Mouse (Mus musculus) cerebellum, adult 9-11 months (tissue): ENCODE measurements around the gene Cnksr3.

Experiments used
- DNase-seq: peaks from one replicate; pipeline ENCODE4 v3.0.0; 2022

The Cnksr3 gene

DNA sequence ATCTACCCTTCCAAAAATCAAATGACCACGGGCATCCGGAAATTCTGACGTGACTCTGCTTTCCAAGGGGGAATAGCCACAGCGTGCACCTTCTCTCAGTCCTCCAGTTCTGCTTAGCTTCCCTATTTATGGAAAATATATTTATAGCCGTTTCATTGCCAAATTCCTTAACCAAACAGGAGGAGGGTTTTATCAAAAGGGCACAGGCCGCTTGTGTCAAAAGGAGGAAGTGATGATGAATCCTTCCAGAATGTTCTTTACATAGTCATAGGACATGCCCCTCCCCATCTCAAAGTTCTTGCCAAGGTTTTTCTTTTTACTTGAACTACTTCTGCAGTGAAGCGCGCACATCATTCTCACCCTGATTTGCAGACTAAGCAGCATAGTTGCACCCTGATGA, 69.8 kb downstream of the Cnksr3 start:
- no peak for DNase-seq

DNA sequence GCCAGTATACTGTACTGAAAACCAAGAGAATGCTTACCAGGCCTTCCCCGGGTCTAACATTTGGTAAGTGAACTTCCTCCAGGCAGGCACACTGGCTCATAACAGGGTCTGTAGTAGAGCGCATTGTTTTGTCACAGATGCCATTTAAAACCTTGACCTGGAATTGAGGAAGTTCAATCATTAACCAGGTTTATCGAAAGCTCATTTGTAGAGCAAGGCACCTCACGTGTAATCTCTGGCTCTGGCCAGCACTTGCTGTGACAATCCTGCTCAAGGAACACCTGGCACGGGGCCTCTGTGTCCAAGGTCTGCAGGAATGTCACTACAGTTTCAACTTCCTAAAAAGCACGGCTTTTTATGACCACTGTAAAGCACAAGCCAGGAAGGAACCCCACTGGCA, 71.8 kb downstream of the Cnksr3 start:
- no peak for DNase-seq

DNA sequence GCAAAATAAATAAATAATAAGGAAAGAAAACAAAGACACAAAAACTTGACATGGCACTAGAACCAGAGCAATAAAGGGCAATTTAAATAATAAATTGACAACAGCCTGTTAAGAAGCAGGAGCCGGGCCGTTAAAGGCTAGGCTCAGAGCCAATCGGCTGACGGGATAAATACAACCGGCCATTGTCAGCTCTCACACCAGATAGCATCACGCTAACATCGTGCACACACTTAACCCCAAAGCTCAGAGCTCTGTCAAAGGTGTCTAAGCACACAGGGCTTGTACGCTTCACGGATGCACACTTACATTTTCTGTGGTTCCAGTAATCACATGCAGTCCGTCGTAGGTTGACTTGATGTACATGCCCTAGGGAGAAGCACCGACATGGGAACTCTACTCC, 74.0 kb downstream of the Cnksr3 start:
- DNase-seq: no peak

DNA sequence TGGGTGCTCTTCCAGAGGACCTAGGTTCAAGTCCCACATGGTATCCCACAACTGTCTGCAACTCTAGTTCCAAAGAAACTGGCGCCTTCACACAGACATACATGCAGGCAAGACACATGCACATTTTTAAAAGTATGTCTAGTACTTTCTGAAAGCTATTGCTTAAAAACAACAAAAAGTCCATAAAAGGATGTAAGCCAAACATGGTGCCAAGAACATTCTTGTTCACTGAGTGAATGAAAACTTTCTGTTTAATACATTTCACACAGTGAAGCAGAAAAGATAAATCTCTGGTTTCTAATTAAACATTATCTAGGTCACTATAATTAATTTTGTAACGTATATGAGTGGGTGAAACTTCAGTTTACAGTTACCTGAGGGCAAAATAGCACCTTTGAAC, 76.3 kb downstream of the Cnksr3 start:
- no peak for DNase-seq

DNA sequence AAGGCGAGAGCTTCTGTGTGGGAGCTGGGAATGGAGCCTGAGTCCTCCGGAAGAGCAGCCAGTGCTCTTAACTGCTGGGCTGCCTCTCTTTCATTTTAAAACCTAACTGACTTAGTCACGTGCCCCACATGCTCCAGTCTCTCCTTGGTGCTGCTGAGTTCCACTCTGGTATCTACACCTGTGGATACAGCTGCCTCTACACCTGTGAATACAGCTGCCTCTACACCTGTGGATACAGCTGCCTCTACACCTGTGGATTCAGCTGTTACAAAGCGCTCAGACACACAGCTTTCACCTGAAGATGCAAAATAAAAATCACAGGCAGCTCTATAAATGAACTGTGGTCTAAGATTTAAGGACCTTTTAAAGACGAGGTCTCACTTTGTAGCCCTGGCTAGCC, 79.0 kb downstream of the Cnksr3 start:
- DNase-seq: no peak

DNA sequence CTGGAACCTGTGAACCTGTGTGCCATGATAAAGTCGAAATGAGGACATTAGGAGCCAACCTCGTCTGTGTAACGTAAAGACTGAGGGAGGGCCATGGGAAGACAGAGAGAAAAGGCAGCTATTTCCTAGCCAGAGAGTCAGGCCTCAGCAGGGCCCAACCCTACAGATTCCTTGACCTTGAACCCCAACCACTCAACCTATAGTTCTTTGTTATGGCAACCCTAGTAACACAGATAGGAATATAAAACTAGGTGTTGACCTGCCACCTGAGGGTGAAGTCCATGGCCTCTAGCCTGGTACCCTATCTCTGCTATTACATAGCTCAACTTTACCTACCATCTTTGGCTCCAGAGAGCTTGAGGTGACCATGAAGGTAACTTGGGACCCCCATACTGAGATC, 80.6 kb downstream of the Cnksr3 start:
- DNase-seq: no peak

DNA sequence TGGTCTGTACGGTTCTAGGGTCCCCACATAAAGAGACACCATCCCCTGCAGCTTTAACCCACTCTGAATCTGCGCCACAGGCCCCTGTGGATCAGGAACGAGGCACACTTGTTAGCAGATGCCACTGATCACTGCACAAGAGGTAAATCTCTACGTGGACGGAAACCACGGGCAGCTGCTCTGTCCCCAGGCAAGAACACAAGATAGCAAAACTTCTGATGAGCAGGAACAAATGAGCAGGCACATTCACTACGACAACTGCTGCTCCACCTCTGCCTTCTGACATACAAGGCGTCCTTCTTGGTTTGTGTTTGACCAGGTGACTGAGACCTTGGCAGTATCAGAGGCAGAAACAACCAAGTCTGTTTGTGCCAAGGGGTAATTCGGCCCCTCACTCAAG, 84.2 kb downstream of the Cnksr3 start:
- DNase-seq: no peak

DNA sequence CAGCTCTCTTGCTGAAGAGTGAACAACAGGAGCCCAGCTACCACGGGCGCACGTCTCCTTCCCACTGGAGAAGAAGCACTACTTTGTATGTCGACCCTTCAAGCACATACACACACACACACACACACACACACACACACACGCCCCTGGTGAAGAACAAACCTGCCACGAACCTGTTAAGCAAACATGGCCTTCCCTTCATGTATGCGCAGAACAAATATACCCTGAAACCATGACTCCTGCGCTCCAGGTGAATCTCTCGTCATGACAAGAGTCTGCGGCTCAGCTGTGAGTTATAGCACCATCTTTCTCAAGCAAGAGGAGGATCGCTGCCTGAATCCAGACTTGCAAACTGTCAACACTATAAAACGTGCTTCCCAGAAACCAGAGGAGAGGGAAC, 85.2 kb downstream of the Cnksr3 start:
- DNase-seq: no peak

DNA sequence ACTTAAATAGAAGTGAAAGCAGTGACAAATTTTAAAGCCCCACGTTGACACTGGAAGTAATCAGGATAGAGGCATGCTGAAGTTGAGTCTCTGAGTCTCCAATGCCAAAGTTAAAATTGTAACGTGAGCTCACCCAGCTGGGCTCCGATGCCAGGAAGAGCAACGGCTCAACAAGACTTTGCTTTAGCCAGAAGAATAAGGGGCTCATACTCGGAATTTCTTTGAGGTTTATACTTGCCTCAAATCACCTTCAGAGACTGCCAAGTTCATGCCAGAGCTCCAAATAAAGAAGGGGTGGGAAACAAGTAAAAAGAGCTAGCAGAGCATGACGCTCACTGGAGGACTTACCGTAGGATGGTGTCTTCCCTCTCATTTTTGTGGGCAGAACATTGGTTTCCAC, 85.8 kb downstream of the Cnksr3 start:
- DNase-seq: no peak

DNA sequence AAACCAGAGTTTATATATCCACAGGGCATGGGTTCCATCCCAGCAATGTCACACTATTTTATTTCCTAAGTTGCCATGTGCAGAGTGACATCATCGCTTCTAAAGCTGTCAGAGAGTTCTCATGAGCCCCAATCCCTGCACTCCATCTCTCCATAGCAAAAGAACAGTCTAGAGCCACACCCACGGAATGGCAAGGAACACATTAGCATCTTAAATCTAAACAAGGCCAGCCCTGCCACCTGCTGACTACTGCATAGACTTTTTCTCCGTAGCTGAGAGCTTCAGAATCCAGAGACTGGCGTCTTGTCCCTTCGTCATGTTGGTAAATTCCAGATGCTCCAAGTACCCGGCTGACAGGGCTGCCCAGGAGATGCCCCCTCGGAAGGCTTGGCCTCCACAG, 87.0 kb downstream of the Cnksr3 start:
- DNase-seq: peak; percentile 53

DNA sequence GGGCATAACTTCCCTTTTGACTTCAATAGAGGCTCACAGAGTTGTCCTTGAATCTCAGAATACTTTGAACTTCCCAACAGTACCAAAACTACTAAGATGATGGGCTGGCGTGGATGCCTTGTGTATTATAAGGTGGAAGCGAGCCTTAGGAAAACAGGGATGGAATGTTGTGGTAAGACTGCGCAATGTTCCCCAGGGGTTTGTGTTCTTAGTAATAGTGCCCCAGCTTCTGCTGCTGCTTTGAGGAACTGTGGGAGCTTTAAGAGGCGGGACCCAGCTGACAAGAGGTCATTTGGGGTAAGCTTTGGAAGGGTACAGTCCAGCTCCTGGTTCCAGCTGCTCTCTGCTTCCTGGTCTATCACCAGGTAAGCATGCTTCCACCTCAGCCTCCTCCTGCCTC, 89.7 kb downstream of the Cnksr3 start:
- DNase-seq: no peak

DNA sequence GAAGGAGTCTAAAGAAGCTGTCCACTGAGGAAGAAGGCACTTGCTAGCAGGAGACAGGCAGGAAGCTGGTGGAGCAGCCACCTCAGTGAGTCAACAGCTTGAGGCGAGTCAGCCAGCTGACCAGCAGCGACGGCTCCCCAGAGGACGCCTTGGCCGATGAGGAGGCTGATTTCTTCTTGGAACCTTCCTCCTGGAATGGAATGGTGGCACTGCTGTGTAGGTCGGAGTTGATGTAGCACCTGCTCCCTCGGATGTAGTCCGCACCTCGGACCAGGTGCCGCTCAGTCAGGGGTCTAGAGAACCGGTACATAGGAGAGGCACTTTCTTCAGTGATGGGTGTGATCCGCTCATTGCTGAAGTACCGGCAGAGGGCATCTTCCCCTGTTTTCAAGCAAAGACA, 91.8 kb downstream of the Cnksr3 start:
- DNase-seq: peak; percentile 86

DNA sequence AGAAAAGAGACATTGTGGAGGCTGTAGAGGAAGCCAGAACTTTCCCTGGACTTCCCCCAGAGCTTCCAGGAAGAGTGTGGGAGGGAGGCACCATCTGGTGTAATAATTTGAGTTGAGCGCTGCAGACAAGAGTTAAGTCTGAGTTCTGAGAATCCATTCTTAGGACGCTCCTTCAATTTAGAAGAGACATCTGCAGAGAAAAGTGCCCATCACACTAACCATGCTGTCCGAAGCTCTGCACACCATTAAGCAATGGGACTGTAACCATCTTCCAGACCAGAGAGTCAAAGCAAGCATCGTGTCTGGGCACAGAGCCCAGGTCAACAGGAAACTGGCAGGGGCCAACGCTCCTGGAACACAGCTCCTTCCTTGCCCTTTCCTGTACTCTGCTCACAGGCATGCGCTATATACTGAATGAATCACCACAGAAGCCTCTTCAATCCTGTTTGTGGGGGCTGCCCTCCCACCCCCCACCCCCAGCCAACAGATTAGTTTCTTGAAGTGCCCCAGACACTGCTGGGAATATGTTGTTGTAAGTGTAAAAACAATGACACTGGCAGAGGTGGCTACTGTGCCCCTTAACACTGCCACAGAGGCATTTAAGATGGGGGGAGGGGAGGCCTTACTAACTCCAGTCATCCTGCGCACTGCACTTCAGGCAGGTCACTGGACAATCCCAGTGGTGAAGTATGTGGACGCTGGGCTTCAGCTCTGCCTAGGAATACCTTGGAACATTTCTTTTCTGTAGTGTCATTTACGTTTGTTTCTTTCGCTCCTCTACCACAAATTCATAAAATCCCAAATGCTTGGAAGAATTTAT, 93.6 kb downstream of the Cnksr3 start:
- DNase-seq: peak; percentile 96

DNA sequence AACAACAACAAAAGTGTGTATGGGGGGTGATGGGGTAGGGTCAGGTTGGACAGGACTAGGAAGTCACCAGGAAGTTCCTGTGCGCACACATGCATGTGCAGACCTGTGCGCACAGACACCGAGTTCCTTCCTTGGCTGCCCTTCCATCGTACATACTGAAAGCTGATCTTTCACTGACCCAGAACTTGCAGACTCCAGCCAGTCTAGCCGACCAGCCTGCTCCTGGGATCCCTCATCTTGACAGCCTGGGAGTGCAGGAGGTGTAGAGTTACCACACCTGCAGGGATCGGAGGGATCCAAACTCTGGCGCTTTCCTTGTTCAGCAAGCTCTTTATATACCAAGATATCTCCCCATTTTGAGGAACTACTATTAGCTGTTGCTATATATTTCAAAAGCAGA, 94.3 kb downstream of the Cnksr3 start:
- DNase-seq: peak; percentile 57

DNA sequence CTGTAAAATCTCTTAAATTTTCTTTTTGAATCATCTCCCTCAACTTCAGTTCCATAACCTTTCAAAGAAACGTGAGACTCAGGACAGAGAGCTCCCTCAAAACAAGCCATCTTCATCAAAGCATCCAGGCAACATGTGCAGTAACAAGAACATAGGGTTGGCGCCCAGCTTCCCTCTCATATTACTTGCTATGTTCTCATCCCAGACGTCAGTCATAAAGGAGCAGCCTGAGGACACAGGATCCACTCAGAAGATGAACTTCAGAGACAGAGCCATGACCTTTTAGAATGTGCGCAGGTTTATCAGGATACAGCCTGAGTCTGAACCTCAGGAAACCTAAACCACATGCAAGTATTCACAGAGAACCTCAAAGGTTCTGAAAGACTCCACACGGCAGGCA, 97.2 kb downstream of the Cnksr3 start:
- peak; percentile 12 for DNase-seq

DNA sequence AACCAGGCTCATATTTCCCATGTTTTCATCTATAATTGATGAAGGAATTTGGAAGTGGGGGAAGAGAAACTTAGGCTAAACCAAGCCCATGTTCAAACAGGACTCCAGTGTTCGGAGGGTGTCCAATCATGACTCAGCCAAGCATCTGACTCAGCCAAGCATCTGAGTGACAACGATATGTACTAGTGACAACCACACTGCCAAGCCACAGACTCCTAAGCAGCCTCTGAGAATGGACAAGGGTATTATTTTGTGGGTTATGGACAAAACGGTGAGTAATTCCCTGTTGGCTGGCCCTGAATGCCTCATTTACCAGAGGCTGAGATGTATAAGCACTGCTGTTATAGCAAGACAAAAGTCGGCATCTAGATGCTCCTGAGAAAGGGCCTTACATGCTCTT, 98.3 kb downstream of the Cnksr3 start:
- peak; percentile 16 for DNase-seq

DNA sequence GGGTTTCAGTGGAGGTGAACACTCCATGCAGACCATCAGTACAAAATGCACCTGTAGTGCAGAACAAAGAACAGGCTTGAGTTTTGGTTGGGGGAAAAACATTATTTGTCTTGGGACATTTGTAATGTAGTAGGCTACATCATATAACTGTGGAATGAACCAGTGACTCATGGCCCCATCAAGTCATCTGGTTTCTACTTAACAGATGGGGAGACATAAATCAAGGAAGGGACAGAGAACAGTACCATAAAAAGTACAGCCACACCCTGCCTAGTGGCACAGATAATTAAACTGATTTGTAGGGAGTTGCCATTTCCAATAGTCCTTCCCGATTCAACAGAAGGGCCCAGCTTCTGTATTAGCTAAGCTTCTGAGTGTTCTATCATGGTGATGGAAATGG, 98.9 kb downstream of the Cnksr3 start:
- no peak for DNase-seq

DNA sequence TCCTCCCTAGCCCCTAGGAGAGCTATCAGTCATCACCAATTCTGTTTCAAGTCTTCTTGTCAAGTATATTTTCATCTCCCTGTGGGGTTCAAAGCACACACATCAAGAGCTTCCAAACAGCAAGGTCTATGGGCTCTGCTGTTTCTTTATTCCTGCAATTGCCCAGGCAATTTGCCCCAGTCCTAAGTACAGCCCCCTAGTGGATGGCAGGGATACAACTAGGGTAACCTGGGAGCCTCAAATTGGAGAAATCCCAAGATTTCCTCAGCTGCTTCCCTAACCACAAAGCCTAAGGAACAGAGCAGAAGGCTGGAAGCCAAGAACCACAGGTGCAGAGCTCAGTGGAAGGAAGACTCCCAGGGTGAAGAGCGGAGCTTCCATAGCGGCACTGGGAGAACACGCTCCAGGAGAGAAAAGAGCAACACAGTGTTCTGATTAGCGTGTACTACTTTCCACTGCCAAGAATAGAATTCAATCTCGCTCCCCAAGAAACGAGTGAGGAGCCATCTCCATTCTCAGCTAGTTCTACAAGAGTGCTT, 100.5 kb downstream of the Cnksr3 start:
- DNase-seq: peak; percentile 94

DNA sequence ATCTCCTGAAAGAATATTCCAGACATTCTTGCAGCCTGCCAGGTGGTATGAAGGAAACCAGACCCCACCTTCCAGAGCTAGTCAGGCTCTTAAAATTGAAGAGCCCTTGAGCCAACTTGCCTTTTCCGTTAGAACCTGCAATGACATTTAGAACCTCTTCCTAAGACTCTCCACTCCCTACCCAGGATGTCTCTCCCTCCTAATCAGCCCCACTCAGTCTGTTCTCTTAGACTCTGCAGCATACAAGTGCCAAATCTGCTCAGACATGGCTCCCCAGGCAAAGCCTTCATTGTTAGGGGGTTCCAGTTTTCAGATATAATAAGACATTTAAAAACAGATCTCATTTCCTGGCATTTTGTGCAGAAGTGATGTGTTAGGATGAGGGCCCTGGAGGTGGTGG, 108.2 kb downstream of the Cnksr3 start:
- no peak for DNase-seq

DNA sequence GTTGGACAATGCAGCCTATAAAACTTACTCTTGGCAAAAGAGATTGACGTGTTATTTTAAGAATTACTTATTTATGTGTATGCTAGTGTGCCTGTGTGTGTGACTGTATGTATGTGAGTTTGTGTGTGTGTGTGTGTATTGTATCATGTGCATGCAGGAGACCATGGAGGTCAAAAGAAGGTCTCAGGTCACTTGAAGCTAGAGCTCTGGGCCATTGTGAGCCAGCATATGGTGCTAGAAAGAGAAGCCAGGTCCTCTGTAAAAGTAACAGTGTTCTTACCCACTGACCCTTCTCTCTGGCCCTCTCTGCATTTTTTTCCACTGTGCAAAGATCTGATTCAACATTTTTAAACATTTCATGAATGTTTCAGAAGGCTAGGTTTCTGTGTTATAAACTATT, 134.1 kb downstream of the Cnksr3 start:
- DNase-seq: peak; percentile 58

DNA sequence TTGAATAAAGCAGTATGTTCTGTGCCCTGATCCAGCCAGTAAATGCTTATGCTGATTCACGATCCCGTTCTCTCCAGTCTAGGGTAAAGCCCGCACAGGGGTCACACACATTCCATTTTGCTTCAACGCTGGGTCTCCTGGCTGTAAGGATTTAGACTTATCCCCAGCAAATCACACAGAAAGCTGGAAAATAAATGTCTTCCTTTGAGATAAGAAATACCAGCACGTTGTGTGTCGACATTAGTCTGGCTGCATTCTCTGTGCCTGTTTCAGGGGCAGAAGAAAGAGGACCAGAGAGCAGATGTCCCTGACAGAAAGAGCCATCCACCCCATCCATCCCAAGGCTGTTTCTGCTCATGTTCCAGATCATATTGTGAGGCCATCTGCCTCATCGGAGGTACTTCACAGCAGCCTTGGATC, 134.6 kb downstream of the Cnksr3 start:
- DNase-seq: peak; percentile 95

DNA sequence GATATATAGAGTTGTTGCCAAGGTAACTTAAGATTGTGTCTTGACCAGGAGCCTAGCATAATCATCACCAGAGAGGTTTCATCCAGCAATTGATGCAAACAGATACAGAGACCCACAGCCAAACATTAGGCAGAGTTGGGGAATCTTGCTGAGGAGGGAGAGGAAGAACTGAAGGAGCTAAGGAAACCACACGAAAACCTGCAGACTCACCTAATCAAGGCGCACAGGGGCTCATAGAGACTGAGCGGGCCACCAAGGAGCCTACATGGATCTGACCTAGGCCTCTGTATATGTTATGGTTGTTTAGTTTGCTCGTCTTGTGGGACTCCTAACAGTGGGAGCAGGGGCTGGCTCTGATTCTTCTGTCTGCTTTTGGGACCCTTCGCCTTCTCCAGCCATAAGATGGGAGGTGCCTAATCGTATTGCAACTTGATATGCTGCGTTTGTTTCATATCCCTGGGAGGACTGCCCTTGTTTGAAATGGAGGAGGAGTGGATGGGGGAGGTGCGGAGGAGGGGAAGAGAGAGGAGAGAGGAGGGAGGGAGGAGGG, 135.3 kb downstream of the Cnksr3 start:
- peak; percentile 86 for DNase-seq

DNA sequence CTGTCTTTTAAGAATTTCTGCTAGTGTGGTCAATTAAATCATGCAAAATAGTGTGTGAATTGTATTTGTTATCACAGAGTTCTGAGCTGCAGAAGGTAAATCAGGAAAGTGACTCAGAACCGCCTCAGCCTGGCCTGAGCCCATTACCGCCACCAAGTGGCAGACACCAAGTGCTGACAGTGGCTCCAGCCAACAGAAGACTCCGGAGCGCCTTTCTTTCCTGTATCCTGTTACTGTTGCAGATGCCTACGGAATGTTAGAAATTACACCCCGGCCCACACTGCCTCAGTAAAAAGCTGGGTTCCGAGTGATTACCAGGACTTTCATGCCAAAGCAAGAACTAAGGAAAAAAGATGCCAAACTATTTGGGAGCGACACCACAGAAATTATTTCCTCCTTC, 135.8 kb downstream of the Cnksr3 start:
- DNase-seq: peak; percentile 91

DNA sequence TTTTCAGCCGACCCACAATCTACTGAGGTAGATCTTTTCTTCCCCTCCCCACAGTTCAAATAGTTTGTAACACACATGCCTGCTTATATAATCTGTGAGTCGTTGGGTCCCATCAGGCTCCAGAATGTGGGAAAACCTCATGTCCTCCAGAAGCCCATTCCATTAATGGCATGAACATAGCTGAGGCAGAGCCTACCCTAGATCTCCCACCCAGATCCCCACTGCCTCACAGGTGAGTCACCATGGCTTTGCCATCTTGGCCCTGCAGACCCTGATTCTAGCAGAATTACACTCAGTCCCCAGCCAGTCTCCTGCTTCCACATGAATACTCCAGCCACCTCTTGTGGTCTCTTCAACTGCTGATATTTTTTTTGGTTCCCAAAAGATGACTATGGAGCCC, 136.4 kb downstream of the Cnksr3 start:
- peak; percentile 57 for DNase-seq

DNA sequence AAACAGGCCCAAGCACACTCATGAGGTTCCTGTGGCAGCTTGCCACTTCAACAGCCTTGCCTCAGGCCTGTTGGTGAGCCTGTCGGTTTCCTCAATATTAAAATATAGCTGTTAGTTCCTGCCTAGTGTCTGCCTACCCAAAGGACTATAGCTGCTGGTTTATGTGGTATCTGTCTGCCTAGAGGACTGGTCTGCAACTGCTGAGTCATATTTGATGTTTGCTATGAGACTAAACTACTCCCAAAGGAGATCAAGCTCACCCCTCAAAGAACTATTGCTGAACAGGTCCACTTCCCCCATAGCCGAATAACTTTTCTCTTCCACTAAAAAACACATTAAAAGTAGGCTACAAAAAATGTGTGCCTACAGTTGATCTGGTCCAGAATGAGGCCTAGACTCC, 137.8 kb downstream of the Cnksr3 start:
- DNase-seq: peak; percentile 32
